Mouse (Mus musculus): ENCODE results near the gene Fhit. TPM values are rescaled to one million over a fixed set of nuclear protein-coding genes. Genes with fewer than 3 reads are reported as not detected.

Fhit gene
- polyA plus RNA-seq, 1 experiment = 8.5 TPM

- DNase-seq (ENCODE audit: low read depth) = peak; percentile 70
Observed at GRCm38 (mm10) chr14:10364281-10364680, 797.6 kb downstream of the Fhit start.

DNA sequence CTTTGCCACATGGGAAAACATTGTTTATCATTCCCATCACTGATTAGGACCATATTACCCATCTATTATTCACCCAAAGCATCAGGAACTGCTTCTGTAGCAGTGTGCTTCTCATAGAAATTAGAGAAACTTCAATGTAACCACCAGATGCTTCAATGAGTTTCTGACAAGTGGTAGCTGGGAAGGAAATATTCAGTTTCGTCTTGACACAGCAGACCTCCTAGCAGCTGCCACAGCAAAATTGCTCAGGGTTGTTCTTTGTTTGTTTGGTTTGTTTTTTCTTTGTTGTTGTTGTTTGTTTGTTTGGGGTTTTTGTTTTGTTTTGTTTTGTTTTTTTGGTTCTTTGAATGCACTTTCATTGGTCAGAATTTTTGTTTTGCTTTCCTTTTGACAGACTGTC is 798.5 kb downstream of the Fhit start:
- DNase-seq (ENCODE audit: low read depth) = no peak

GRCm38 (mm10) chr14:10345905-10346304 is 815.9 kb downstream of the Fhit start:
- DNase-seq (ENCODE audit: low read depth) = no peak

GRCm38 (mm10) chr14:10344064-10344463 is 817.8 kb downstream of the Fhit start:
- DNase-seq (ENCODE audit: low read depth) = no peak

DNA sequence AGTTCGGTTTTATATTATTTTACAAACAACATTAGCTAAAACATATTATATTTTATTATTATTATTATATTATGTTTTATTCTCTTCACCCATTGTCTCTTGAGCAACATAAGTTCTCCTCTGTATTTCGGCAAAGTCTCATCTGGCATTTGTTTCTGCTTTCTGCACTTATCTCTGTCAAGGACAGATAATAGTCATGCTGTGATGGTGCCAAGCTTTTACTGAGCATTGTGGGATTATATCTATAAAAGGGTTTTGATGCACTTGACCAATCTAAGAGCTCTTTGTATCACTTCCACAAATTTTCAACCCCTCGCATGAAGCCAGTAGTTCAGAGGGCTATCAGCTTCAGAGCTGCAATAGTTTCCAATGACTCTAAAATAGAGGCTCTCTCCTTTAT is 845.1 kb downstream of the Fhit start:
- no peak for DNase-seq (ENCODE audit: low read depth)

- DNase-seq (ENCODE audit: low read depth) = no peak
Observed at GRCm38 (mm10) chr14:10312190-10312589, 849.6 kb downstream of the Fhit start.

DNA sequence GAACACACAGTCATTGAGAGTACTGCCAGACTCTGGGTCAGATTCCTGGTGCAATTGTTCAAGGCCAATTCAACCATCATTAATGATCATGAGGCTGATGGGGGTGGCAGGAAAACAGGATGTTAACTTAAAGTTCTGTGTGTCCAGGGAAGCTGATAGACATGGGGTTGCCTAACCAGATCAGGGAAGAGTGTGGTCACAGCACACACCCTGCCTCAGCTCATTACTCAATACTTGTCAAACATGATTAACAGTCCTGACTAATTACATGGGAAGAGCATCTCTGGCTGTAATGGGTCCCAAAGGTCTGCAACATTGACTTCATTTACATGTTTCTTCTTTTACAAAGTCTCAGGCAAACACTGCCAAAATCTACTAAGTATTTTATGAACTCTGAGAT is 856.5 kb downstream of the Fhit start:
- no peak for DNase-seq (ENCODE audit: low read depth)

DNA sequence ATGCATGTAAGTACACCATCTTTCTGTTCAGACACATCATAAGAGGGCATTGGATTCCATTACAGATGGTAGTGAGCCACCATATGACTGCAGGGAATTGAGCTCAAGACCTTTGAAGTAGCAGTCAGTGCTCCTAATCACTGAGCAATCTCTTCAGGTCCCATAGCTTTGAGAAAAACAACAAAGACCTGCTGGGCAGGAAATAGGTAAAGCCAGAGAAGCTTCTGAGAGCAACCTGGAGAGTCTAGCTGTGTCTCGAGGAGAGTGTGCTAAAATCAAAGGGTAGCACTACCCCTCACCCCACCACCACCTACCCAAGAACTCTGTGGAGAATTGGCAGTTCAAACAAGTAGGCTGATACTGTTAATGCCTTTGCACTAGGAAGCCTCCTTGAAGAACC is 860.3 kb downstream of the Fhit start:
- no peak for DNase-seq (ENCODE audit: low read depth)

DNA sequence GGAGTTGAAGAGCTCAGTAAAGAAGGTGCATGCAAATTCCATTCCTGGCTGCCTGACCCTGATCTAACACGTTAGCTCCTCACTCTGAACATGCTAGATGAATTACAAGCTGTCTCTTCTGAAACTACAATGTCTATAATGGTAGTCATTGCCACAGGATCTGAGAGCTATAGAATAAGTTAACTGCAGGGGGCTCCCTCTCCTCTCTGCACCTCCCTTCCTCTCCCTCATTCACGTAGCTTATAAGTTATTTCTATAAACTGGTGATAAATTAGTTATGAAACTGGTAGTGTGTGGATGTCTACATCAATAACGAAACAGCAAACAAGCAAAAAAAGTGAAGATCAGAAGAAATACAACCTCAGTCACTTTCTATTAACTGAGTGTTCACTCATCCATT is 860.9 kb downstream of the Fhit start:
- DNase-seq (ENCODE audit: low read depth) = no peak

DNA sequence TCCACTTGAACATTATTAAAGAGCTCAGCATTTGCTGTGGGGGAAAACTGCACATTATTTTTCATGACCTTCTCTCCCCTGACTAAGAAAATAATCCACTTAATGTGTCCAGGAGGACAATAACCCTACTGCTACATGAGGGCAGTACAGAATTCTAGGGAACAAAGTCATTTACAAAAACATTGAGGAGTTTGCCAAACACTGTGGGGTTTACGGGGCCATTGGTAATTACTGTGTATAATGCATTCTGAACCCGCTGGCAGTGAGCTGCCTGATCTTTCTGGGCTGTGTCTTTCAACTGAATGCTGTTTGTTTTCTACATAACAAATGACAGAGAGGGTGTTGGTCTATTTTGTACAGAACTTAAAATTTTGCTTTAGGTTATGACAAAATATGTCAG is 862.8 kb downstream of the Fhit start:
- DNase-seq (ENCODE audit: low read depth) = no peak

GRCm38 (mm10) chr14:10289043-10289442 is 872.8 kb downstream of the Fhit start:
- no peak for DNase-seq (ENCODE audit: low read depth)

DNA sequence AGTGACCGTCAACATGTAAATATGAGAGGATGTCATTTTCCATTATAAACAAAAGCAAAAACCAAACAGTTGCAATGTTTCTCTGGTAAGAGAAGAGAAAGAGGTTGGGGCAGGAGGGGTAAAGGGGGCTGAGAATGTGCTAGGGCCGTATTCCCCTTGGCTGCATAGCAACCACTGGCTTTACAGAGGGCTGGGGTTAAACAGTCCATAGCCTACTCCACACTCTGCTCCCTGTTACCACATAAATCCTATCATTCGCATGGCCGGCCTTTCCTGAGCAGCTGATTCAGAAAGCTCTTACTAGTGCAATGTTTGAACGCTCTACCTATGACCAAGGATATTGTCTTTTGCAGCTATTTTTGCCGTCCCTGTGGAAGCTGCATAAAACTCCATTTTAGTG is 875.8 kb downstream of the Fhit start:
- no peak for DNase-seq (ENCODE audit: low read depth)

- no peak for DNase-seq (ENCODE audit: low read depth)
Observed at GRCm38 (mm10) chr14:10228708-10229107, 933.1 kb downstream of the Fhit start.

GRCm38 (mm10) chr14:10221847-10222246 is 940.0 kb downstream of the Fhit start:
- no peak for DNase-seq (ENCODE audit: low read depth)

GRCm38 (mm10) chr14:10213216-10213615 is 948.6 kb downstream of the Fhit start:
- DNase-seq (ENCODE audit: low read depth) = no peak

- no peak for DNase-seq (ENCODE audit: low read depth)
Observed at GRCm38 (mm10) chr14:10211184-10211583, 950.7 kb downstream of the Fhit start.

GRCm38 (mm10) chr14:10209007-10209406 is 952.8 kb downstream of the Fhit start:
- no peak for DNase-seq (ENCODE audit: low read depth)

DNA sequence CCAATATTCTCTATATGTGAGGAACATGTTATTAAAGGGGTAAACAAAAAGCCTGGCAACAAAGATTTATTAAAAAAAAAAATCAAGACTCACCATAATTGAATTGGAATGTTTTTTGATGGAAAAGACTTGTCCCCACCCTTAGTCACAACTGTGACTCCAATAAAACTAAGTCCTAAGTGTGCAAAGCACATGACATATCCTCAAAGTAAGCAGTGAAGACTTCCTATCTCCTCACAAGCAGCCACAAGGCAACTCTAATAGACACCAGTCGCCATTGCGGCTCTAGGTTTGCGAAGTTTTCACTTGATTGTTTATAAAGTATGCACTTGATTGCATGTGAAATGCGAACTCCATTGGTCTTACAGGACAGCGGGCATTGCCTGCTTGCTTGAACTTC is 956.1 kb downstream of the Fhit start:
- DNase-seq (ENCODE audit: low read depth) = no peak

DNA sequence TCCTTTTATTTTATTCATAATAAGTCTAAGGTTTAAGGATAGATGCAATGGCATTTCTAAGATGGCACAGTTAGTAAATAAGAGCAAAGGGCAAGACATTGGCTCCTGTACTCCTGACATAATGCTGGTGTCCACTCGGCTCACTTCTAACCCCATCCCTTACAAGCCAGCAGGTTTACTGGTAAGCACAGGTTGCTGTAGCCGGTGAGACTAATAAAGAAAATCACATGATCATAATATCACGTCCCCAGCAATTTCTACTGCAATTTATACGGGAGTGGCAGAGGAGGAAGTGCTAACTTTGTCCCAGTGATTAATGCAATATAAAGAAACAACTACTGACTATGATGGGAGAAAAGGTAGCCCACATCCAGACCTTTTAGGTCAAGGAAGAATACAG is 956.5 kb downstream of the Fhit start:
- DNase-seq (ENCODE audit: low read depth) = no peak

DNA sequence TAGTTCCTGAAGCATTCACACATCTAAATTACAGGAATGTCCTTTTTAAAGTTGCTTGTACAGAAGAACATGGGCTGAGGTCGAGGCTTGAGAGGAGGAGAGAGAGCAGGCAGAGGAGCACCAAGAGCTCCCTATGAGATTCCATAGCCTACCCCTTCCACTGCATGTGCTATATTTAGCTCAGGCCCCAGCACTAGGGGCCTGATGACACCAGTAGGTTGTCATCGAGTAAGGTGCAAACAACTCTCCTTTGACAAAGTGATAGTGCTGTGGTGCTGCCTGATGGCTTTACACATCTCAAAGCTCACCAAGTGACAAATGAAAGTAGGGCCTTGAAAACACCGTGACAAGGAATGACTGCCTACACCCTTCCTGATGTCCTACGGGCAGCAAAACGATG is 967.7 kb downstream of the Fhit start:
- no peak for DNase-seq (ENCODE audit: low read depth)

GRCm38 (mm10) chr14:10171761-10172160 is 990.1 kb downstream of the Fhit start:
- no peak for DNase-seq (ENCODE audit: low read depth)

DNA sequence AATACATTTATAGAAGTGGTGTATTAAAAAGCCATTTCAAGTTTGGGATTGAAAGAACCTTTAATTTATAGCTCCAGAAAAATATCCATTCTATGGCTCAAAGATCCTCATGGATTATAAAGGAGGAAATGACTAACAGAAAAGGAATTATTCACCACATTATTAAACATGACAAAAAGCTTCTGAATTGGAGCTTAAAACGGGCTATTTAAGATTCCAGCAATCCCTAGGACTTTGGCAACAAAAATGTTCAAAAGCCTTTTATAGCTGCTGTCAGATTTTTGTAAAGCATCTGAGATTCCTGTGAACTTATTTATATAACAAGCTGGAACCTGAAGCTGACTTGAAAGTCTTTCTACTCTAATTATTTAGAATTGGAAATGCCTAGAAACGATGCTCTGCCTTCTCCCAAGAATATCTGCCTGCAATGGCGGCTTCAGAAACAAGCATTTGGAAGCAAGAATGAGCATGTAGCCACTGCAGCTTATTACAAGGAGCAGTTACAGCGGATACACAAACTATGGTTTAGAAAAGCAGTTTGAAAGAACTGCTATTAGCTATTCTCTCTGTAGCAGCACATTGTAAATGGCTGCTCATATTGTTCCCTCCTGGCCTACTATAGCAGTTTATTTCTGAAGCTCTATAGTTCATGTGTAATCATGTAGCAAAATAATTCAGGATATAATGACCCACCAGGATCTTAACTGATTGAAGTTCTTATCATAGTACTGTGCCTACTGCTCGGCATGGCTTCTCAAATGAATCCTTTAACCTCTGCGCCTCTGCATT is 995.0 kb downstream of the Fhit start:
- DNase-seq (ENCODE audit: low read depth) = no peak

DNA sequence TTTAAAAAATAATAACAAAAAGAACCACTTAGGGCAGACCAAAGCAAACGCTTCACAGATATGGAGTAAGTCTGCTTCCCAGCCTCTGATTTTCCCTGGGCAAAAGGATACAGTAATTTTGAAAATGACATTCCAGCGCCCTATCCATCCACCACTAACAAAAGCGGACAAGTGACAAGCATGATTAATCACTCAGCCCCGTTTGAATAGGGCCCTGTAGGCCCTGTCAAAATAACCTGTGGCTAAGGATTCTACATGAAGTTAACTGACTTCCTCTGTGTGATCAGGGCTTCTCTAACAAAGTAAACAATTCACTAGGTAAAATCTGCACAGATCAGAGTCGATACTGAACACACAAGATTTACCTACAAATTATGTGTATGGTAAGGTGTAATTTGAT is 1012.0 kb downstream of the Fhit start:
- DNase-seq (ENCODE audit: low read depth) = no peak

GRCm38 (mm10) chr14:10139311-10139710 is 1022.5 kb downstream of the Fhit start:
- no peak for DNase-seq (ENCODE audit: low read depth)

Data from gonadal fat pad, adult 2 months (tissue).